Mouse (Mus musculus): Measurements from ENCODE around the gene Ascc1. TPM values are rescaled to one million over a fixed set of nuclear protein-coding genes. Genes with fewer than 3 reads are reported as not detected.

The Ascc1 gene
- polyA plus RNA-seq, 1 experiment = 26.2 TPM

- no peak for TF ChIP-seq POLR2A (IDR thresholded peaks at IDR 0.05; ENCODE audit: control insufficient read depth, extremely low read depth, insufficient read depth, low read length, poor library complexity)
- TF ChIP-seq CTCF (IDR thresholded peaks at IDR 0.05; ENCODE audit: borderline replicate concordance, control insufficient read depth, extremely low read depth, insufficient read depth, low read length, poor library complexity) = no peak
- DNase-seq = no peak
- Histone ChIP-seq H3K27me3 (ENCODE audit: control insufficient read depth, insufficient read depth, low read length) (no peaks in the 10 kb centered on the region), H3K27ac (ENCODE audit: control insufficient read depth, insufficient read depth, low read length) (peak overlapping the region; percentile 82), H3K4me1 (replicated peaks; ENCODE audit: control insufficient read depth, insufficient read depth, low read length) (peaks cover 26% of the 10 kb centered on the region), H3K36me3 (ENCODE audit: control insufficient read depth, insufficient read depth, low read length) (no peaks in the 10 kb centered on the region), H3K4me3 (ENCODE audit: control insufficient read depth, insufficient read depth, low read length) (peak overlapping the region; percentile 76)
- 2% methylated on average over 12 of the region's 12 CpGs for WGBS
Observed at GRCm38 (mm10) chr10:60002203-60002602, 402 bp upstream of the Ascc1 start.

- Histone ChIP-seq H3K27me3 (ENCODE audit: control insufficient read depth, insufficient read depth, low read length) (no peaks in the 10 kb centered on the region), H3K36me3 (ENCODE audit: control insufficient read depth, insufficient read depth, low read length) (no peaks in the 10 kb centered on the region), H3K27ac (ENCODE audit: control insufficient read depth, insufficient read depth, low read length) (peak overlapping the region; percentile 87), H3K4me3 (ENCODE audit: control insufficient read depth, insufficient read depth, low read length) (peak overlapping the region; percentile 61), H3K4me1 (replicated peaks; ENCODE audit: control insufficient read depth, insufficient read depth, low read length) (peaks cover 26% of the 10 kb centered on the region)
- no peak for DNase-seq
- WGBS = 1% methylated on average over 21 of the region's 21 CpGs
- no peak for TF ChIP-seq POLR2A (IDR thresholded peaks at IDR 0.05; ENCODE audit: control insufficient read depth, extremely low read depth, insufficient read depth, low read length, poor library complexity)
- TF ChIP-seq CTCF (IDR thresholded peaks at IDR 0.05; ENCODE audit: borderline replicate concordance, control insufficient read depth, extremely low read depth, insufficient read depth, low read length, poor library complexity) = no peak
Observed at GRCm38 (mm10) chr10:60003213-60003752, 678 bp downstream of the Ascc1 start.

- TF ChIP-seq POLR2A (IDR thresholded peaks at IDR 0.05; ENCODE audit: control insufficient read depth, extremely low read depth, insufficient read depth, low read length, poor library complexity) = no peak
- TF ChIP-seq CTCF (IDR thresholded peaks at IDR 0.05; ENCODE audit: borderline replicate concordance, control insufficient read depth, extremely low read depth, insufficient read depth, low read length, poor library complexity) = no peak
- Histone ChIP-seq H3K27ac (ENCODE audit: control insufficient read depth, insufficient read depth, low read length) (peak overlapping the region; percentile 87), H3K4me3 (ENCODE audit: control insufficient read depth, insufficient read depth, low read length) (no peak overlapping the region), H3K27me3 (ENCODE audit: control insufficient read depth, insufficient read depth, low read length) (no peaks in the 10 kb centered on the region), H3K4me1 (replicated peaks; ENCODE audit: control insufficient read depth, insufficient read depth, low read length) (peaks cover 26% of the 10 kb centered on the region), H3K36me3 (ENCODE audit: control insufficient read depth, insufficient read depth, low read length) (no peaks in the 10 kb centered on the region)
- WGBS = 89% methylated on average over 9 of the region's 9 CpGs
- DNase-seq = no peak
Observed at GRCm38 (mm10) chr10:60003847-60004246, 1.2 kb downstream of the Ascc1 start.

GRCm38 (mm10) chr10:60005264-60005663, 2.7 kb downstream of the Ascc1 start:
- H3K27ac ChIP-seq (ENCODE audit: control insufficient read depth, insufficient read depth, low read length) = no peak overlapping the region
- no peaks in the 10 kb centered on the region for H3K27me3 ChIP-seq (ENCODE audit: control insufficient read depth, insufficient read depth, low read length)
- DNase-seq = peak; percentile 62
- WGBS = 65% methylated on average over 2 of the region's 2 CpGs
- H3K36me3 ChIP-seq (ENCODE audit: control insufficient read depth, insufficient read depth, low read length) = no peaks in the 10 kb centered on the region
- peaks cover 22% of the 10 kb centered on the region for H3K4me1 ChIP-seq (replicated peaks; ENCODE audit: control insufficient read depth, insufficient read depth, low read length)
- H3K4me3 ChIP-seq (ENCODE audit: control insufficient read depth, insufficient read depth, low read length) = no peak overlapping the region
- TF ChIP-seq CTCF (IDR thresholded peaks at IDR 0.05; ENCODE audit: borderline replicate concordance, control insufficient read depth, extremely low read depth, insufficient read depth, low read length, poor library complexity) (no peak), POLR2A (IDR thresholded peaks at IDR 0.05; ENCODE audit: control insufficient read depth, extremely low read depth, insufficient read depth, low read length, poor library complexity) (no peak)

GRCm38 (mm10) chr10:60009115-60009514, 6.5 kb downstream of the Ascc1 start:
- 35% methylated on average over 3 of the region's 3 CpGs for WGBS
- Histone ChIP-seq H3K36me3 (ENCODE audit: control insufficient read depth, insufficient read depth, low read length) (peaks cover 5% of the 10 kb centered on the region; the same call in 1 of the 2 replicates), H3K27ac (ENCODE audit: control insufficient read depth, insufficient read depth, low read length) (no peak overlapping the region), H3K4me3 (ENCODE audit: control insufficient read depth, insufficient read depth, low read length) (no peak overlapping the region), H3K27me3 (ENCODE audit: control insufficient read depth, insufficient read depth, low read length) (no peaks in the 10 kb centered on the region), H3K4me1 (replicated peaks; ENCODE audit: control insufficient read depth, insufficient read depth, low read length) (no peaks in the 10 kb centered on the region)
- no peak for DNase-seq
- TF ChIP-seq CTCF (IDR thresholded peaks at IDR 0.05; ENCODE audit: borderline replicate concordance, control insufficient read depth, extremely low read depth, insufficient read depth, low read length, poor library complexity) (no peak), POLR2A (IDR thresholded peaks at IDR 0.05; ENCODE audit: control insufficient read depth, extremely low read depth, insufficient read depth, low read length, poor library complexity) (no peak)

- Histone ChIP-seq H3K27ac (ENCODE audit: control insufficient read depth, insufficient read depth, low read length) (no peak overlapping the region), H3K36me3 (ENCODE audit: control insufficient read depth, insufficient read depth, low read length) (peaks cover 5% of the 10 kb centered on the region; the same call in 1 of the 2 replicates), H3K27me3 (ENCODE audit: control insufficient read depth, insufficient read depth, low read length) (no peaks in the 10 kb centered on the region), H3K4me1 (replicated peaks; ENCODE audit: control insufficient read depth, insufficient read depth, low read length) (no peaks in the 10 kb centered on the region), H3K4me3 (ENCODE audit: control insufficient read depth, insufficient read depth, low read length) (no peak overlapping the region)
- TF ChIP-seq POLR2A (IDR thresholded peaks at IDR 0.05; ENCODE audit: control insufficient read depth, extremely low read depth, insufficient read depth, low read length, poor library complexity) (no peak), CTCF (IDR thresholded peaks at IDR 0.05; ENCODE audit: borderline replicate concordance, control insufficient read depth, extremely low read depth, insufficient read depth, low read length, poor library complexity) (no peak)
- WGBS = 95% methylated on average over 6 of the region's 6 CpGs
- no peak for DNase-seq
Observed at GRCm38 (mm10) chr10:60016223-60016622, 13.6 kb downstream of the Ascc1 start.

GRCm38 (mm10) chr10:60019299-60019698, 16.7 kb downstream of the Ascc1 start:
- no peak for DNase-seq
- H3K27me3 ChIP-seq (ENCODE audit: control insufficient read depth, insufficient read depth, low read length) = no peaks in the 10 kb centered on the region
- no peaks in the 10 kb centered on the region for H3K4me1 ChIP-seq (replicated peaks; ENCODE audit: control insufficient read depth, insufficient read depth, low read length)
- no peak overlapping the region for H3K27ac ChIP-seq (ENCODE audit: control insufficient read depth, insufficient read depth, low read length)
- no peaks in the 10 kb centered on the region for H3K36me3 ChIP-seq (ENCODE audit: control insufficient read depth, insufficient read depth, low read length)
- H3K4me3 ChIP-seq (ENCODE audit: control insufficient read depth, insufficient read depth, low read length) = no peak overlapping the region
- 91% methylated on average over 2 of the region's 2 CpGs for WGBS
- TF ChIP-seq CTCF (IDR thresholded peaks at IDR 0.05; ENCODE audit: borderline replicate concordance, control insufficient read depth, extremely low read depth, insufficient read depth, low read length, poor library complexity) = no peak
- no peak for TF ChIP-seq POLR2A (IDR thresholded peaks at IDR 0.05; ENCODE audit: control insufficient read depth, extremely low read depth, insufficient read depth, low read length, poor library complexity)

All from thymus, adult 2 months (tissue).